Mouse (Mus musculus) heart, postnatal 0 days (tissue): Measurements from ENCODE around the gene Emid1.

Experiments
- CTCF ChIP-seq: IDR thresholded peaks from 2 replicates; pipeline ENCODE4 v1.5.1; 2016; ENCODE audit warnings: antibody characterized with exemption, control low read depth, low read depth
- EP300 ChIP-seq: IDR thresholded peaks from 2 replicates; pipeline ENCODE4 v1.6.1; 2016; ENCODE audit warnings: antibody characterized with exemption, low read depth

- no peak for TF ChIP-seq CTCF
- TF ChIP-seq EP300 = no peak
Measured at GRCm38 (mm10) chr11:5057856-5058641, 94.0 kb downstream of the Emid1 start, which contains the start of gene Rasl10a.
